Mouse (Mus musculus): ENCODE measurements around the gene Fpr-rs7. TPM values are rescaled to one million over a fixed set of nuclear protein-coding genes. Genes with fewer than 3 reads are reported as not detected.

Fpr-rs7 gene
- not detected in 2 replicates for polyA plus RNA-seq (2012; rRNA removed)

GRCm38 (mm10) chr17:20114126-20114525 lies at the start of gene Fpr-rs7:
Fpr-rs7 (minus strand) TSS chr17:20114226.
- no peak for DNase-seq (ENCODE audit: low read depth)

GRCm38 (mm10) chr17:20074090-20074489 lies 39.9 kb downstream of the Fpr-rs7 start:
- DNase-seq (ENCODE audit: low read depth): no peak

- no peak for DNase-seq (ENCODE audit: low read depth)
Measured at GRCm38 (mm10) chr17:20071656-20072396, 42.2 kb downstream of the Fpr-rs7 start.

Other genes starting within 250 kb of the Fpr-rs7 start
- gene Vmn2r104, start 65.9 kb downstream of the Fpr-rs7 start, polyA plus RNA-seq (2012; rRNA removed): not detected in 2 replicates
- not detected in 2 replicates for gene Fpr-rs6, start 68.9 kb upstream of the Fpr-rs7 start, polyA plus RNA-seq (2012; rRNA removed)
- gene Vmn2r105, start 120.8 kb upstream of the Fpr-rs7 start, polyA plus RNA-seq (2012; rRNA removed): not detected in 2 replicates
- not detected in 2 replicates for gene Vmn2r106, start 171.3 kb upstream of the Fpr-rs7 start, polyA plus RNA-seq (2012; rRNA removed)
- not detected in 2 replicates for gene Vmn2r107, start 231.0 kb upstream of the Fpr-rs7 start, polyA plus RNA-seq (2012; rRNA removed)

Data from gonadal fat pad, adult 2 months (tissue).